Mouse (Mus musculus): Measurements from ENCODE around the gene Cdh4.

DNA sequence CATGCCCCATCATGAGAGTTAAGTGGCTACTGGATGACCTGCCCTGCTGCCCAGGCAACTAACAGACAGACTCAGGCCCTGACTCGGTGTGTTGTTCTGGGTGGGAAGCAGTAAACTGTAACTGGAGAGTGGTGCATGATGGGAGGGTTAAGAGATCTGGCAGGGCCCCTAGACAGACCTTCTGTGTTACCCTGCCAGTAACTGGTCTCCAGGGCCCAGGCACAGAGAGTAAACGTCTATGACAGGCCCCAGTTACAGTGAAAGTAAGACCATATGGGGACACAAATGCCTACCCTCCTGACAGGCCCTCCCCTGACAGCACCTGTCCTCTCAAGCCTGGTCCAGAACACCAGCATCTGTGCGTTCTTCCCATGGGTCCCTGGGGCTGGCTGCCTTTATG is 420.4 kb downstream of the Cdh4 start:
- TF ChIP-seq USF1 (IDR thresholded peaks at IDR 0.05; ENCODE audit: low read depth) (no peak), MYOG (IDR thresholded peaks at IDR 0.05; ENCODE audit: control insufficient read depth in 1 of 3, insufficient read depth in 1 of 3, insufficient read length in 2 of 3, low read depth in 2 of 3) (no peak), REST (IDR thresholded peaks at IDR 0.05; ENCODE audit: insufficient read depth, insufficient read length) (no peak), CEBPB (IDR thresholded peaks at IDR 0.05; ENCODE audit: insufficient read depth, poor library complexity, severe bottlenecking) (no peak), TCF3 (IDR thresholded peaks at IDR 0.05; ENCODE audit: insufficient read length, low read depth) (no peak), POLR2A (IDR thresholded peaks at IDR 0.05; ENCODE audit: insufficient read length, low read depth) (no peak)

Data from myocyte (in vitro differentiated cells).